Mouse (Mus musculus) cortical plate, adult 2 months (tissue): ENCODE results near the gene Samd4b. TPM values are rescaled to one million over a fixed set of nuclear protein-coding genes. Genes with fewer than 3 reads are reported as not detected.
"Not testable (repeated sequence)": the region's sequence is repeated elsewhere in the genome, so short reads cannot be mapped to it uniquely, and the experiment has no call there.

Experiments
- H3K27ac ChIP-seq: fragments of 200-500 bp; 2 replicates; pipeline ENCODE4 v1.5.1; 2012; ENCODE audit warnings: low read length, control low read depth, inconsistent platforms; ENCODE audit not compliant: insufficient read depth
- H3K4me1 ChIP-seq: fragments of 200-500 bp; 2 replicates; pipeline ENCODE4 v1.6.1; 2011; ENCODE audit warnings: low read length; ENCODE audit not compliant: control insufficient read depth, insufficient read depth
- H3K4me3 ChIP-seq: fragments of 200-500 bp; 2 replicates; pipeline ENCODE4 v1.5.1; 2011; ENCODE audit warnings: mild to moderate bottlenecking, low read length, control low read depth; ENCODE audit not compliant: insufficient read depth
- CTCF ChIP-seq: fragments of 200-500 bp; IDR thresholded peaks from 2 replicates; pipeline ENCODE4 v1.5.1; 2011; ENCODE audit warnings: mild to moderate bottlenecking, control low read depth, low read length; ENCODE audit not compliant: insufficient read depth; ENCODE audit errors: extremely low read depth
- POLR2A ChIP-seq: fragments of 200-500 bp; IDR thresholded peaks from 2 replicates; pipeline ENCODE4 v1.6.1; 2011; ENCODE audit warnings: mild to moderate bottlenecking, low read length, control low read depth; ENCODE audit not compliant: insufficient read depth; ENCODE audit errors: extremely low read depth
- polyA plus RNA-seq: library from polyadenylated mRNA; depleted of rRNA; stranded (reverse); fragments of >200 nt; gene quantifications from 2 replicates; pipeline ENCODE4 v1.2.3, GENCODE M21; 2012

Gene Samd4b
- polyA plus RNA-seq, 1 experiment, result 63.8 TPM

DNA sequence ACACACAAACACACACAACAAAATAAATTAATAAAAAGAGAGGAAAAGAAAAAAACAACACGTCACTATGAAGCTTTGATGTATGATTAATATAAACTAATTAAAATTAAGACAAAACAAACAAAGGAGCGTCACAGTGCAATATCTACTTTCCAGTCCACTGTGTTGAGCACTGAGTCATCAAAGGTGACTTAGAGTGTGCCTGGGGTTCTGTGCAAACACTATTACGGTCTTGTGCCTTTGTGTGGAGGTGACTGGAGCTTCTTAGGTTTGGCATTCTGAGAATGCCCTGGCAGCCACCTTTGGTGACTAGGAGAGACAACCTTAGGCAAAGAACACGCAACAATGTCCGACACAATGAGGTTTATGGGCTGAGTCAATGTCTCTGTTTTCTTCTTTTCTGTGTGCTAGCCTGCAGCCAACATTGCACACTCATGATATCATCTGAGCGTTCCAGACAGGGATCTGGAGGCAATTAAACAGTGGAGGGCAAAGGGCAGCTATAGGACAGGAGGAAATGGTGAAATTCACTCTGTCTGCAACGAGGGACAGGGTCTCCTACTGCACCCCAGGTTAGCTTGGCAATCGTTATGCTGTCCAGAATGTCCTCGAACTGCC, 21.3 kb upstream of the Samd4b start:
- TF ChIP-seq CTCF (no peak), POLR2A (no peak)
- Histone ChIP-seq H3K27ac (no peak overlapping the region), H3K4me1 (no peaks in the 10 kb centered on the region), H3K4me3 (no peak overlapping the region)

DNA sequence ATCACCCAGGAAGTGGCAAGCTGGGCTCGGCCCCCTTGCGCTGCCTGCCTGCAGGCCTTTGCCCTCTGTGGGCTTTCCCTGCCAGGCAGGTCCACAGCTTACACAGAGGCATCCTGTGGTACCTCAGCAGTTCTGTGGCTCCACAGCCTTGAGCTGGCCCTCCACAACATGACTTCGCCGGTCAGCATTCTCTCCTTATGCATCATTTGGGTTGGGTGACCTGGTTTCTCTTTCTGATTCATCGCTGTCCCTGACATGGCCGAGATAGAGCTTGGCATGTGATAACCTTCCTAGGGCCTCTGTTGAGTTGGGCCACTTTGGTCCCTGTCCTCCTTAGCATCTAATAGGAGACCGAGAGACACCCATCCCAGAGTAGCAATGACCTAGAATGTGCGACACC, 8.0 kb upstream of the Samd4b start:
- H3K4me1 ChIP-seq, result no peaks in the 10 kb centered on the region
- H3K4me3 ChIP-seq, result no peak overlapping the region
- no peak for TF ChIP-seq CTCF
- TF ChIP-seq POLR2A, result no peak
- no peak overlapping the region for H3K27ac ChIP-seq

DNA sequence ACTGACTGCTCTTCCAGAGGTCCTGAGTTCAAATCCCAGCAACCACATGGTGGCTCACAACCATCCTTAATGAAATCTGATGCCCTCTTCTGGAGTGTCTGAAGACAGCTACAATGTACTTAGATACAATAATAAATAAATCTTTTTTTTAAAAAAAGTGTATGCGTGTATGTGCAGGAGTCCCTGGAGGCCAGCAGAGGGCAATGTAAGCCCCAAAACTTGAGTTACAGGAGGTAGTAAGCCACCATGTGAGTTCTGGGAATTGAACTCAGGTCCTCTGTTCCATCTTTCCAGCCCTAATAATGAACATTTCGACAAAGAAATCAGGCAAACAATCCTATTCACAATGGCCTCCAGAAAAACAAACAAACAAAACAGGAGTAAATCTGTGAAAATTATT, 5.8 kb upstream of the Samd4b start:
- H3K4me1 ChIP-seq, H3K27ac ChIP-seq, H3K4me3 ChIP-seq: not testable (repeated sequence)
- TF ChIP-seq CTCF, result 0 out of 2 replicates have a peak, but pooled peaks have one; percentile 11

DNA sequence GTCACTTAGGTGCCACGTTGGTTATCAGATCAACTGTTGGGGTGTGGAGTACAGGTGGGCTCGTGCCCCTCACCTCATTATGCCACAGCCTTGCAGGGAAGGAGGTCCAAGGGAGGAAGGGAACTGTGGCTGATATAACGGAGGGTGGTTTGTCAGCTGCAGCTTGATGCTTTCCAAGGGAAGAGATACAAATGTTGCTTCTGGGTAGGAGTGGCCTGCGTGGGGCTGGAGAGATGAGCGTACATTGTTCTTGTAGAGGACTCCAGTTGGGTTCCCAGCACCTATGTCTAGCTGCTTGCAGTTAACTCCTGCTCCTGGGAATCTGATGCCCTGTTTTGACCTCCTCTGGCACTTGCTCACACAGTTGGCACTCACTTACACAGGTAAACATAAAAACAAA, 5.2 kb upstream of the Samd4b start:
- Histone ChIP-seq H3K4me1 (no peaks in the 10 kb centered on the region), H3K4me3 (no peak overlapping the region), H3K27ac (no peak overlapping the region)
- TF ChIP-seq CTCF (no peak), POLR2A (no peak)

DNA sequence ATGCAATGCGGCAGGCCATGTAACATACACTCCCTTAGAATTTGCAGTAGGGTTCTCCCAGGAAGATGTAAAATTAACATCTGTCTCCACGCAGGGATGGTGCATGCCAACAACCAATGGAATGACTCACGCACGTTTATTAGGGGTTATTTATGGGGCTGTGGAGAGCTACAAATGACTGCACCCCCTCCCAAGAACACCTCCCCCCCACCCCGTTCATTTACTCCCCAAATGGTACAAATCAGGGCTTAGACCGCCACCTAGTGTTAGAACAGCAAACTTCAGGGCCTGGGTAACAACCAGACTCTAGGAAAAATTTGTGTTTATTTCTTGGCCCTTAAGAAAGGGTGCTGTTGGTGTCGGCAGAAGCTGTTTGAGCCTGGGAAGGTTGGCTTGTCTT, 3.7 kb upstream of the Samd4b start:
- no peak overlapping the region for H3K27ac ChIP-seq
- H3K4me3 ChIP-seq, result no peak overlapping the region

DNA sequence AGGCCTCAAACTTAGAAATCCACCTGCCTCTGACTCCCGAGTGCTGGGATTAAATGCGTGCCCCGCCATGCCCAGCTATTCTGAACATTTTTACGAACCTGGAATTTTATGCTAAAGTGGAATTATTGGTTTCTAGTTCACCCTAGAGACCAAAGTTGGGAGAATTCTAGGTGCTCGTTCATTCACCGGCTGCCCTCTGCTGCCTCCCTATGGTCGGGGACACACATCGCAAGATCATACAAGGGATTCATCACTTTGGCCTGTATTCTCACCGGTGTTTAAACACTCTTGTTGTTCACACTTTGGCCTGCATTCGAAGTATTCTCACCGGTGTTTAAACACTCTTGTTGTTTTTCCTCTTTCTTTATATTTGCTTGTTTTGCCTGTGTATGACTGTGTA, 3.1 kb upstream of the Samd4b start:
- peak; percentile 94 for TF ChIP-seq CTCF
- no peak for TF ChIP-seq POLR2A
- H3K4me3 ChIP-seq, result no peak overlapping the region
- 0 out of 2 replicates have a peak, but pooled peaks cover 2% of the 10 kb centered on the region for H3K4me1 ChIP-seq
- H3K27ac ChIP-seq, result no peak overlapping the region

More for the DNA sequence above, 3.7 kb upstream of the Samd4b start:
- TF ChIP-seq POLR2A, result no peak
- TF ChIP-seq CTCF, result peak; percentile 70; the same call in 1 of the 2 replicates
- 0 out of 2 replicates have a peak, but pooled peaks cover 2% of the 10 kb centered on the region for H3K4me1 ChIP-seq

DNA sequence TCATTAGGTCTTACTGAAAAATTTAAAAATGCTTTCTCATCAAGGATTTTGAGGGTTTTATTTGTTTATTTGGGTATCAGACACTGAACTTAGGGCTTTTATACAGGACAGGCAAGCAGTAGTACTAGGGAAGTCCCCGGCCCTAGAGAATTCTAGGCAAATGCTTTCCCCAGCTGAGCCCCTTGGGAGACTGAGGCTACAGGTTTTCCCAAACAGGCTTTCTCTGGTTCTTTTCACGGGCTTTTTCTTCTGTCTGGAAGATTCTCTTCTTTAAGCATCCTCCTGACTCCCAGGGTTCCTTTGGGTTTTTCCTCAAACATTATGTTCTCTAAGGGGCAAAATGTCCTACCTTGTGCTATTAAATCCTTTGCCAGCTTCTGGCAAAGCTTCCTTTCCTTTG, 1.0 kb upstream of the Samd4b start:
- no peak overlapping the region for H3K27ac ChIP-seq
- H3K4me3 ChIP-seq, result no peak overlapping the region
- H3K4me1 ChIP-seq, result 0 out of 2 replicates have a peak, but pooled peaks cover 2% of the 10 kb centered on the region
- TF ChIP-seq POLR2A (no peak), CTCF (no peak)

DNA sequence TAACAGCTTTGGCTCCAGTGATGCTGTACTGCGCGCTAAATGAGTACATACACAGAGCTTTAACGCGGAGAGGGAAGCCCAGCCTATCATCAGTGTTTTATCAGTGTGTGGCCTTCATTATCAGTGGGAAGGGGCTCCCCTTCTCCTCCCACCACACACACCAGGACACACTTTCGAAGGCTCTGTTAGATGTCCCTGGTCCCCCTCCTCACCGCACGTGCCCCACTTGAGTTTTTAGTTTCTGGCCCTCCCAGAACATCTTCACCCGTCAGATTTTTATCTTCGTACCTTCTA, 720 bp downstream of the Samd4b start:
- Histone ChIP-seq H3K27ac (no peak overlapping the region), H3K4me1 (0 out of 2 replicates have a peak, but pooled peaks cover 2% of the 10 kb centered on the region), H3K4me3 (peak overlapping the region; percentile 64)
- TF ChIP-seq POLR2A (no peak), CTCF (no peak)

DNA sequence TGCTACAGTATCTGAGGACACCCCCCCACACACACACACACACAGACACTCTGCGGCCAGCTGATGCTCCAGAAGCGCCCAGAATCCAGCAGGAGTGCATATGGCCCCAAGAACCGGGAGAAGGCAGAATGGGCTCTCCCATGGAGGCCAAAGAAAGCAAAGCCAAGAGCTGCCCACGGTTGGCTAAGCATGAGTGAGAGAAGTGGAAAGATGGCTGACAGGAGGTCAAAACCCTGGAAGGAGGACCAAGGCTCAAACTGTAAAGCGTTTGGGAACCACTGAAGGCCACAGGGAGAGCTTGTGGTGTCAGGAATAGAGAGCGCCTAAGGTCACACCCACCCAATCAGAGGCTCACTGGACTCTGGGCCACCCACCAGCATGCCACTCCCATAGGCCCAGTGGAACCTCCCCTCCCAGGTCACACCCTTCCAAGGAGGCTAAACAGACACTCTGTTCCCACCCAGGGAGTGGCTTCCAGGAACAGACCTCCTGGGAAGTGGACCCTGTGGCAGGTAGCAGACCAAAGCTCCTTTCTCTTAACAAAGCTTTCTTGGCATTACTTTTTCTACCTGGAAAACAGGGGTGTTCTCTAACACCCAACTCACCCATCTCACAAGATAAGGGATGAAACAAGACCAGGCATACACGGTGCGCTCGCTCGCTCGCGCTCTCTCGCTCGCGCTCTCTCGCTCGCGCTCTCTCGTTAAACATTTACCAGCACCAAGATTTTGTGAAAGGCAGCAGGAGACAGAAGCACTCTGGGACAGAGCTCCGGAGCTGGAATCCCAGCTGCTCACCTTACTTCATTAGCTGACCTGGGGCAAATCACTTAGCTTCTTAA, 1.3 kb downstream of the Samd4b start:
- TF ChIP-seq CTCF (no peak), POLR2A (no peak)
- Histone ChIP-seq H3K27ac (no peak overlapping the region; the same call in 1 of the 2 replicates), H3K4me1 (0 out of 2 replicates have a peak, but pooled peaks cover 2% of the 10 kb centered on the region), H3K4me3 (peak overlapping the region; percentile 64)
